Mouse (Mus musculus) thymus, adult 2 months (tissue): ENCODE measurements around the gene Adck2. TPM values are rescaled to one million over a fixed set of nuclear protein-coding genes. Genes with fewer than 3 reads are reported as not detected.

Source experiments
- DNase-seq: peaks from one replicate; pipeline ENCODE4 v3.0.0; 2021
- H3K27ac ChIP-seq: fragments of 200-500 bp; 2 replicates; pipeline ENCODE4 v1.5.1; 2012; ENCODE audit warnings: low read length, control low read depth; ENCODE audit not compliant: control insufficient read depth, insufficient read depth
- H3K27me3 ChIP-seq: fragments of 200-500 bp; 2 replicates; pipeline ENCODE4 v1.6.1; 2012; ENCODE audit warnings: mild to moderate bottlenecking, low read length, moderate library complexity, mixed read lengths; ENCODE audit not compliant: control insufficient read depth, insufficient read depth
- H3K36me3 ChIP-seq: fragments of 200-500 bp; 2 replicates; pipeline ENCODE4 v1.6.1; 2012; ENCODE audit warnings: mild to moderate bottlenecking, low read length, moderate library complexity; ENCODE audit not compliant: control insufficient read depth, insufficient read depth
- H3K4me1 ChIP-seq: fragments of 200-500 bp; replicated peaks from 2 replicates; pipeline ENCODE4 v1.6.1; 2012; ENCODE audit warnings: low read length; ENCODE audit not compliant: control insufficient read depth, insufficient read depth
- H3K4me3 ChIP-seq: fragments of 200-500 bp; 2 replicates; pipeline ENCODE4 v1.5.1; 2012; ENCODE audit warnings: mild to moderate bottlenecking, low read length, control low read depth, moderate library complexity; ENCODE audit not compliant: control insufficient read depth, insufficient read depth
- CTCF ChIP-seq: fragments of 200-500 bp; IDR thresholded peaks from 2 replicates; pipeline ENCODE4 v1.5.1; 2012; ENCODE audit warnings: mild to moderate bottlenecking, control low read depth, low read length, moderate library complexity, borderline replicate concordance; ENCODE audit not compliant: control insufficient read depth, poor library complexity, insufficient read depth; ENCODE audit errors: extremely low read depth
- POLR2A ChIP-seq: fragments of 200-500 bp; IDR thresholded peaks from 2 replicates; pipeline ENCODE4 v1.6.1; 2012; ENCODE audit warnings: mild to moderate bottlenecking, low read length, control low read depth, moderate library complexity; ENCODE audit not compliant: control insufficient read depth, poor library complexity, insufficient read depth; ENCODE audit errors: extremely low read depth
- WGBS: fragments of 180-500 bp; shearing (Covaris S2); methylation state at CpG from one replicate; pipeline ENCODE4 v1.1.7; 2018; 5-methylcytosine and 5-hydroxymethylcytosine counted together
- polyA plus RNA-seq: library from polyadenylated mRNA; depleted of rRNA; stranded (reverse); fragments of >200 nt; gene quantifications from 2 replicates; pipeline ENCODE4 v1.2.3, GENCODE M21; 2012

Adck2 gene
- polyA plus RNA-seq, 1 experiment, result 17.0 TPM

DNA sequence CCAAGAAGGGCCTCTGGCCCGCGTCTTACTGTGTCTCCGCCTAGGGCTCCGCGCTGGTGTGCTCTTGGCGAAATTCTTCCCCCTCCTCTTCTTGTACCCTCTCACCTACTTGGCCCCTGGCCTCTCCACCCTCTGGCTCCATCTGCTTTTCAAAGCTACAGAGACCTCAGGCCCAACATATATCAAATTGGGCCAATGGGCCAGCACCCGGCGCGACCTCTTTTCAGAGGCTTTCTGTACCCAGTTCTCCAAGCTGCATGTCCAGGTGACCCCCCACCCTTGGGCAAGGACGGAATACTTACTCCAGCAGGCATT, 839 bp downstream of the Adck2 start:
- Histone ChIP-seq H3K36me3 (peaks cover under 1% of the 10 kb centered on the region; the same call in 1 of the 2 replicates), H3K4me3 (peak overlapping the region; percentile 67), H3K27me3 (no peaks in the 10 kb centered on the region), H3K4me1 (peaks cover 13% of the 10 kb centered on the region), H3K27ac (no peak overlapping the region)
- 59% methylated on average over 10 of the region's 10 CpGs for WGBS
- TF ChIP-seq CTCF (no peak), POLR2A (no peak)
- peak; percentile 30 for DNase-seq

- TF ChIP-seq CTCF (no peak), POLR2A (no peak)
- peaks cover 13% of the 10 kb centered on the region for H3K4me1 ChIP-seq
These were observed 1.3 kb downstream of the Adck2 start for GRCm38 (mm10) chr6:39574951-39575350.

GRCm38 (mm10) chr6:39579552-39579951, 5.9 kb downstream of the Adck2 start:
- DNase-seq, result no peak
- Histone ChIP-seq H3K4me3 (no peak overlapping the region), H3K27me3 (no peaks in the 10 kb centered on the region), H3K27ac (no peak overlapping the region), H3K4me1 (peaks cover 9% of the 10 kb centered on the region), H3K36me3 (peaks cover 3% of the 10 kb centered on the region; the same call in 1 of the 2 replicates)
- WGBS, result 88% methylated on average over 7 of the region's 7 CpGs
- TF ChIP-seq CTCF (no peak), POLR2A (no peak)

More at GRCm38 (mm10) chr6:39574951-39575350, 1.3 kb downstream of the Adck2 start:
- WGBS, result 80% methylated on average over 7 of the region's 7 CpGs
- Histone ChIP-seq H3K27ac (no peak overlapping the region), H3K4me3 (0 out of 2 replicates have a peak overlapping the region, but pooled peaks have one; percentile 67), H3K27me3 (no peaks in the 10 kb centered on the region), H3K36me3 (peaks cover 3% of the 10 kb centered on the region; the same call in 1 of the 2 replicates)
- no peak for DNase-seq

DNA sequence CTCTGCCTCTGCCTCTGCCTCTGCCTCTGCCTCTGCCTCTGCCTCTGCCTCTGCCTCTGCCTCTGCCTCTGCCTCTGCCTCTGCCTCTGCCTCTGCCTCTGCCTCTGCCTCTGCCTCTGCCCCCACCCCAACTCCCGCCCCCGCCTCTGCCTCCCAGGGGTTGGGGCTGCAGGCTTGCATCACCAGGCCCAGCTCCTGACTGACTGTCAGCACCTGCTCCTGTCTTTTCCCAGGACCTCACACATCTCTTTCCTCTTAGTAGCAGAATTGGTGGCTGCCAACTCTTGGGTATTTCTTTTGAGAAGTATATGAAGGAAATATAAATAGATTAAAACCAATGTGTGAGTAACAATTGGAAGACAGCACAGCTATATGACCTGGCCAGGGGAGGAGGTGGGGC, 6.9 kb downstream of the Adck2 start:
- H3K27ac ChIP-seq, result no peak overlapping the region
- H3K4me1 ChIP-seq, result 0 out of 2 replicates have a peak, but pooled peaks cover 2% of the 10 kb centered on the region
- no peaks in the 10 kb centered on the region for H3K27me3 ChIP-seq
- H3K36me3 ChIP-seq, result peaks cover 3% of the 10 kb centered on the region; the same call in 1 of the 2 replicates
- DNase-seq, result no peak
- H3K4me3 ChIP-seq, result no peak overlapping the region
- WGBS, result 85% methylated on average over 2 of the region's 2 CpGs
- no peak for TF ChIP-seq POLR2A
- no peak for TF ChIP-seq CTCF

DNA sequence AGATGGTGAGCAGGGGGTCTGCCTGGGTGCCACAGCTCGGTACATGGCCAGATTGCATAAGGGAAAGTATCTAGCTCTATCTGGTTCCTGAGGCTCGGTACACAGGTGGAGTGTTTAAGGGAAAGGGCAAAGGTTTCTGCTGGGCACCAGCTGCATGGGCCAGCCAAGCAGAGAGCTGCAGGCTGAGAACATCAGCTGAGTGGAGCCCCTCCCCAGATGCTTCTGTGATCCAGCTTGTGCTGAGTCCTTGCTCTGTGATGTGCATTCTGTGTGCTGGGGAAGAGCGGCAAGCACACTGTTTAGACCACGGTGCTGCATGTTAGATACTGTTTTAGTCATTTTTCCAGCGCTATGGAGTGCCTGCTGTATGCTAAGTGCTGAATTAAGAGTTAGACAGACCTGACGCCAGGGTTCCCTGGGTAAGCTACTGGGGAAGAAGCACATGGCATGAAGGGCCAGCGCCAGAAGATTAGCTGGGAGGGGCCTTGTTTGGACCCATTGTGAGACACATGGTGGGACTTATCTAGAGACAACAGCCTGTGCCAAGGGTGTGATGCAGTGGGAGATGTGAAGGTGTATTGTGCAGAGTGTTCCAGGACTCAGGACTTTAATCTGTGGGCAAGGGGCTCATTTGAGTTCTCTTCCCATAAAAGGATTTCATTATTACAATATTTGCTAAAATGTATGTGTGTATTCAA, 7.6 kb downstream of the Adck2 start:
- 96% methylated on average over 7 of the region's 7 CpGs for WGBS
- Histone ChIP-seq H3K27ac (no peak overlapping the region), H3K27me3 (no peaks in the 10 kb centered on the region), H3K36me3 (peaks cover 3% of the 10 kb centered on the region), H3K4me3 (no peak overlapping the region), H3K4me1 (no peaks in the 10 kb centered on the region)
- TF ChIP-seq CTCF (no peak), POLR2A (no peak)
- DNase-seq, result no peak

- 96% methylated on average over 6 of the region's 6 CpGs for WGBS
These were observed 11.8 kb downstream of the Adck2 start, which contains the start of gene Gm42420 for GRCm38 (mm10) chr6:39585517-39585916. Gene Gm42420 (plus strand): TSS chr6:39585753.

More at GRCm38 (mm10) chr6:39585517-39585916, 11.8 kb downstream of the Adck2 start, which contains the start of gene Gm42420:
- Histone ChIP-seq H3K4me1 (no peaks in the 10 kb centered on the region), H3K27ac (no peak within 1 kb of the TSS), H3K36me3 (no peaks in the 10 kb centered on the region; the same call in 1 of the 2 replicates), H3K4me3 (no peak within 1 kb of the TSS), H3K27me3 (no peaks in the 10 kb centered on the region)
- DNase-seq, result no peak
- no peak for TF ChIP-seq POLR2A
- no peak for TF ChIP-seq CTCF
